Comparison of ENCODE assay signal across 27 mouse cellular contexts in genomic region chr12:72957829-72958424, GRCm38 (mm10). TPM values are rescaled to one million over a fixed set of nuclear protein-coding genes. Genes with fewer than 3 reads are reported as not detected.
A peak's percentile ranks its signal among the peaks of the same experiment; 100 is the strongest.
DNase-seq lines count a peak whose midpoint lies in the region; ATAC-seq and TF ChIP-seq lines count a peak whose summit lies in the region.
"Had no signal": no experiment of that assay in that cellular context is flagged by ENCODE, and none has a peak within 500 bp of the region (broad histone marks: within the 10 kb centered on the region; RNA-seq: fewer than 3 reads in every experiment).

No protein-coding gene starts in this region.

- H3K4me3 ChIP-seq in intestine, embryonic 14.5 days (ENCODE audit: low read depth, low read length): no peak overlapping the region
- no peak overlapping the region for H3K4me3 ChIP-seq in intestine, postnatal 0 days (ENCODE audit: low read depth, low read length)
- H3K4me3 ChIP-seq in CH12.LX (replicated peaks in 1 of 3; ENCODE audit: low read depth in 2 of 3, low read length in 2 of 3, poor library complexity in 1 of 3): no peak overlapping the region
- H3K4me3 ChIP-seq in myocyte: no peak overlapping the region

- no peaks in the 10 kb centered on the region for H3K4me1 ChIP-seq in intestine, embryonic 14.5 days (replicated peaks; ENCODE audit: control insufficient read depth, insufficient read depth, low read length)
- no peaks in the 10 kb centered on the region for H3K4me1 ChIP-seq in intestine, postnatal 0 days (replicated peaks; ENCODE audit: control insufficient read depth, insufficient read depth, low read length)
- H3K4me1 ChIP-seq in CH12.LX (ENCODE audit: control insufficient read depth in 1 of 2, insufficient read depth in 2 of 2): peaks cover 16 to 47% of the 10 kb centered on the region in 2 experiments

- DNase-seq in intestine, embryonic 14.5 days (ENCODE audit: low spot score): peak; percentile 32
- DNase-seq in CH12.LX (ENCODE audit: extremely low read depth): peak; percentile 80
- no peak for DNase-seq in adrenal gland, adult (ENCODE audit: inconsistent age in 2 of 2, low spot score in 1 of 2)
- DNase-seq in layer of hippocampus, postnatal 10 days (ENCODE audit: low spot score in 2 of 2): no peak
- DNase-seq: adrenal gland, adult 2 months; adrenal gland, adult 8-10 months; adrenal gland, postnatal 10 days; adrenal gland, postnatal 14 days; adrenal gland, postnatal 25 days; adrenal gland, postnatal 36 days; B cell, adult 2 months; cerebellum, adult 11 months; cerebellum, adult 11-12 months; cerebellum, adult 18-20 months; cerebellum, adult 2 months; cerebellum, adult 8-10 months had no signal

- H3ac ChIP-seq in myocyte (ENCODE audit: control insufficient read depth, insufficient read length): no peak overlapping the region

- TF ChIP-seq CTCF in intestine, postnatal 0 days (IDR thresholded peaks at IDR 0.05; ENCODE audit: low read depth): no peak
- no peak for TF ChIP-seq CTCF in CH12.LX (conservative IDR thresholded peaks at IDR 0.05 in 1 of 2, IDR thresholded peaks at IDR 0.05 in 1 of 2; ENCODE audit: low read depth in 2 of 2, low read length in 2 of 2)

- no peaks in the 10 kb centered on the region for H3K9me3 ChIP-seq in intestine, embryonic 14.5 days (ENCODE audit: control insufficient read depth, low read length)
- no peaks in the 10 kb centered on the region for H3K9me3 ChIP-seq in intestine, postnatal 0 days (ENCODE audit: control insufficient read depth)
- peaks cover 4% of the 10 kb centered on the region for H3K9me3 ChIP-seq in CH12.LX (replicated peaks; ENCODE audit: low read length)
- H3K9me3 ChIP-seq: G1E had no signal

- H3K4me2 ChIP-seq in intestine, embryonic 14.5 days (ENCODE audit: low read length): no peak overlapping the region
- H3K4me2 ChIP-seq in intestine, postnatal 0 days (replicated peaks; ENCODE audit: low read depth): no peak overlapping the region
- H3K4me2 ChIP-seq in CH12.LX (ENCODE audit: insufficient read depth, low read depth, poor library complexity, severe bottlenecking) (peak overlapping the region; percentile 63), myocyte (ENCODE audit: low read depth) (peak overlapping the region; percentile 15)

- peak; percentile 83; the same call in 1 of the 2 replicates for TF ChIP-seq EP300 in CH12.LX (IDR thresholded peaks at IDR 0.05; ENCODE audit: low read length)

- in situ Hi-C loops in CH12.LX (cut with MboI; ENCODE audit: low pct_ligation_motif_present, low pct_unique_long_range_greater_than_20kb, low sequenced_read_pairs): loop anchor here (5.0 kb wide), 1 partner anchor 111 kb away; no protein-coding TSS in a partner anchor

- TF ChIP-seq POLR2A in CH12.LX (IDR thresholded peaks at IDR 0.05; ENCODE audit: low read depth, low read length) (peak; percentile 55), myocyte (IDR thresholded peaks at IDR 0.05; ENCODE audit: insufficient read length, low read depth) (no peak)

- 74% methylated on average over 6 of the region's 6 CpGs for WGBS in intestine, embryonic 14.5 days
- WGBS in intestine, postnatal 0 days: 66% methylated on average over 6 of the region's 6 CpGs

- H3K27ac ChIP-seq in intestine, embryonic 14.5 days (ENCODE audit: low read depth): no peak overlapping the region
- H3K27ac ChIP-seq in intestine, postnatal 0 days (ENCODE audit: low read depth, low read length): no peak overlapping the region
- H3K27ac ChIP-seq in CH12.LX (ENCODE audit: insufficient read depth, low read depth): peak overlapping the region; percentile 82

- no peaks in the 10 kb centered on the region for H3K36me3 ChIP-seq in intestine, embryonic 14.5 days (ENCODE audit: control insufficient read depth, insufficient read depth, low read length)
- H3K36me3 ChIP-seq in intestine, postnatal 0 days (ENCODE audit: control insufficient read depth, insufficient read depth): no peaks in the 10 kb centered on the region
- H3K36me3 ChIP-seq in CH12.LX (replicated peaks in 1 of 2; ENCODE audit: control insufficient read depth in 1 of 2, insufficient read depth in 1 of 2, low read length in 1 of 2): no peaks in the 10 kb centered on the region
- H3K36me3 ChIP-seq in myocyte (ENCODE audit: control insufficient read depth, insufficient read depth): no peaks in the 10 kb centered on the region
- H3K36me3 ChIP-seq: G1E had no signal

- H3K27me3 ChIP-seq in intestine, embryonic 14.5 days (replicated peaks; ENCODE audit: control insufficient read depth, insufficient read depth, low read length): 0 out of 2 replicates have a peak, but pooled peaks cover 2% of the 10 kb centered on the region
- H3K27me3 ChIP-seq in intestine, postnatal 0 days (replicated peaks; ENCODE audit: control insufficient read depth, insufficient read depth, low read length): peaks cover 6% of the 10 kb centered on the region; the same call in 1 of the 2 replicates
- no peaks in the 10 kb centered on the region for H3K27me3 ChIP-seq in CH12.LX (replicated peaks)
- peaks cover 45% of the 10 kb centered on the region for H3K27me3 ChIP-seq in myocyte (ENCODE audit: control insufficient read depth, insufficient read depth, insufficient read length)

- ATAC-seq in intestine, embryonic 14.5 days (replicated peaks; ENCODE audit: low FRiP score, low TSS enrichment, low read depth): no peak
- ATAC-seq in intestine, postnatal 0 days: no peak
- ATAC-seq: activated CD4-positive, CD25-positive, alpha-beta regulatory T cell, adult 4 months; CD4-positive, CD25-positive, alpha-beta regulatory T cell, adult 4 months; Patski had no signal

- H3K9ac ChIP-seq in intestine, embryonic 14.5 days (ENCODE audit: low read length): no peak overlapping the region
- H3K9ac ChIP-seq in intestine, postnatal 0 days (ENCODE audit: low read depth, low read length): no peak overlapping the region
- H3K9ac ChIP-seq in CH12.LX (ENCODE audit: insufficient read depth, low read depth): peak overlapping the region; percentile 70

- TF ChIP-seq RAD21 in CH12.LX (IDR thresholded peaks at IDR 0.05; ENCODE audit: low read depth, low read length): no peak; the same call in 1 of the 2 replicates

- dilution Hi-C loops in CH12.LX (cut with MboI; ENCODE audit: extremely low pct_ligation_motif_present, extremely low pct_unique_long_range_greater_than_20kb, low sequenced_read_pairs): no loop called here

- peaks cover 5% of the 10 kb centered on the region; the same call in 1 of the 2 replicates for H3K79me2 ChIP-seq in CH12.LX (replicated peaks; ENCODE audit: control insufficient read depth, extremely low read depth, insufficient read depth, poor library complexity, severe bottlenecking)
- no peaks in the 10 kb centered on the region for H3K79me2 ChIP-seq in myocyte (ENCODE audit: control insufficient read depth, insufficient read depth)

TF ChIP-seq in CH12.LX, 34 proteins besides CTCF, POLR2A, EP300 and RAD21 (continues in another document):
- no peak for TF ChIP-seq E2F4 (IDR thresholded peaks at IDR 0.05; ENCODE audit: insufficient replicate concordance, low read depth, low read length)
- 0 out of 2 replicates have a peak, but pooled peaks have one; percentile 45 for TF ChIP-seq MAZ (IDR thresholded peaks at IDR 0.05; ENCODE audit: low read depth, low read length)
- no peak for TF ChIP-seq MAX (IDR thresholded peaks at IDR 0.05; ENCODE audit: low read length)
- no peak for TF ChIP-seq ZC3H11A (IDR thresholded peaks at IDR 0.05; ENCODE audit: low read depth, low read length)
- no peak for TF ChIP-seq GABPA (IDR thresholded peaks at IDR 0.05; ENCODE audit: insufficient replicate concordance, low read depth, low read length)
- no peak for TF ChIP-seq ZKSCAN1 (IDR thresholded peaks at IDR 0.05; ENCODE audit: borderline replicate concordance, low read depth, low read length)
- 0 out of 2 replicates have a peak, but pooled peaks have one; percentile 63 for TF ChIP-seq TCF12 (IDR thresholded peaks at IDR 0.05; ENCODE audit: low read depth, low read length)
- TF ChIP-seq MEF2A (IDR thresholded peaks at IDR 0.05; ENCODE audit: borderline replicate concordance, low read depth, low read length): peak; percentile 98
- TF ChIP-seq RCOR1 (conservative IDR thresholded peaks at IDR 0.05; ENCODE audit: low read depth, low read length): 0 out of 2 replicates have a peak, but pooled peaks have one; percentile 52
- no peak for TF ChIP-seq UBTF (IDR thresholded peaks at IDR 0.05; ENCODE audit: low read depth, low read length)

TF ChIP-seq in myocyte, 11 proteins besides CTCF, POLR2A, EP300 and RAD21:
- no peak for TF ChIP-seq TCF12 (IDR thresholded peaks at IDR 0.05; ENCODE audit: insufficient read depth, poor library complexity, severe bottlenecking)
- TF ChIP-seq POLR2AphosphoS2 (IDR thresholded peaks at IDR 0.05; ENCODE audit: insufficient read length, low read depth): no peak
- TF ChIP-seq TCF3 (IDR thresholded peaks at IDR 0.05; ENCODE audit: insufficient read length, low read depth): no peak
- no peak for TF ChIP-seq MAX (IDR thresholded peaks at IDR 0.05; ENCODE audit: low read depth)
- no peak for TF ChIP-seq CEBPB (IDR thresholded peaks at IDR 0.05; ENCODE audit: insufficient read depth, poor library complexity, severe bottlenecking)
- TF ChIP-seq REST (IDR thresholded peaks at IDR 0.05; ENCODE audit: insufficient read depth, insufficient read length): no peak
- no peak for TF ChIP-seq SRF (IDR thresholded peaks at IDR 0.05; ENCODE audit: control insufficient read depth, insufficient read length, low read depth)
- no peak for TF ChIP-seq MYOD1 (IDR thresholded peaks at IDR 0.05; ENCODE audit: control insufficient read depth in 1 of 3, insufficient read length in 2 of 3, low read depth in 2 of 3)
- TF ChIP-seq MYOG (IDR thresholded peaks at IDR 0.05; ENCODE audit: control insufficient read depth in 1 of 3, insufficient read depth in 1 of 3, insufficient read length in 2 of 3, low read depth in 2 of 3): no peak
- TF ChIP-seq E2F4 (IDR thresholded peaks at IDR 0.05; ENCODE audit: insufficient read depth): no peak
- no peak for TF ChIP-seq USF1 (IDR thresholded peaks at IDR 0.05; ENCODE audit: low read depth)

RNA-seq across cellular contexts. Expression of gene 4930447C04Rik, which starts 17.4 kb away (rescaled TPM):
- 1.0 and 2.0 TPM in 2 replicates for polyA plus RNA-seq in intestine, embryonic 14.5 days (2014; fragmentation: Nextera tagmentation; extraction: Ambion mirVana)
- polyA plus RNA-seq in intestine, postnatal 0 days (2015; fragmentation: Nextera tagmentation; extraction: Ambion mirVana): 0.59 and 0.61 TPM in 2 replicates
- total RNA-seq in CH12.LX (2012; rRNA removed) (0.55 and 0.89 TPM in 2 replicates), CH12.LX (2014; rRNA removed) (0.52 and 0.74 TPM in 2 replicates)
- polyA plus RNA-seq in CH12.LX (2012; ENCODE audit: insufficient read length, low read depth) (0.74 and 0.85 TPM in 2 replicates), myocyte (2012; fragmentation: generic; extraction: Trizol) (not detected)
- total RNA-seq in layer of hippocampus, postnatal 10 days (2021): 1 to 10 TPM; 3.8 to 6.6 TPM
- total RNA-seq: MEL had no signal
- polyA plus RNA-seq: adrenal gland, adult 2 months; C2C12; G1E; Patski had no signal

RNA-seq across cellular contexts. Expression of gene Six6, which starts 18.2 kb away (rescaled TPM):
- not detected in 2 replicates for polyA plus RNA-seq in intestine, embryonic 14.5 days (2014; fragmentation: Nextera tagmentation; extraction: Ambion mirVana)
- polyA plus RNA-seq in intestine, postnatal 0 days (2015; fragmentation: Nextera tagmentation; extraction: Ambion mirVana): not detected in 2 replicates
- total RNA-seq in CH12.LX (2012; rRNA removed) (0.04 and 0.13 TPM in 2 replicates), CH12.LX (2014; rRNA removed) (not detected in 2 replicates)
- polyA plus RNA-seq in CH12.LX (2012; ENCODE audit: insufficient read length, low read depth) (0.61 and 0.87 TPM in 2 replicates), myocyte (2012; fragmentation: generic; extraction: Trizol) (not detected)
- total RNA-seq in layer of hippocampus, postnatal 10 days (2021): not detected
- total RNA-seq: adrenal gland, adult 18-20 months; adrenal gland, adult 2 months; adrenal gland, adult 8-10 months; adrenal gland, postnatal 10 days; adrenal gland, postnatal 14 days; adrenal gland, postnatal 25 days; adrenal gland, postnatal 36 days; adrenal gland, postnatal 4 days; ES-E14; MEL had no signal
- polyA plus RNA-seq: adrenal gland, adult 2 months; C2C12; CD4-positive, CD25-positive, alpha-beta regulatory T cell, adult 4 months; cerebellum, adult 2 months; G1E; Patski had no signal

Comparison
In these comparisons a context has a peak if more than half of its experiments do, and no peak if none do; other contexts are left out.
1. DNase-seq: peak in intestine, embryonic 14.5 days (single experiment) and CH12.LX (single experiment); none in adrenal gland, adult (0 of 2) and layer of hippocampus, postnatal 10 days (0 of 2).
2. H3K4me2 ChIP-seq: peak in CH12.LX (single experiment) and myocyte (single experiment); none in intestine, embryonic 14.5 days (single experiment) and intestine, postnatal 0 days (single experiment).